Mouse (Mus musculus) forebrain, embryonic 13.5 days (tissue): ENCODE data around the gene Cabp1. TPM values are rescaled to one million over a fixed set of nuclear protein-coding genes. Genes with fewer than 3 reads are reported as not detected.

Experiments used
- ATAC-seq: fragments of 200-750 bp; cut with Nextera tagmentation; 2 replicates; pipeline ENCODE4 v1.8.0; 2017
- H3K27ac ChIP-seq: fragments of 300-500 bp; sonication (generic); 2 replicates; pipeline ENCODE4 v1.5.1; 2015; ENCODE audit warnings: inconsistent platforms, mild to moderate bottlenecking, moderate library complexity
- H3K27me3 ChIP-seq: fragments of 300-500 bp; sonication (generic); 2 replicates; pipeline ENCODE4 v1.6.1; 2015; ENCODE audit warnings: mild to moderate bottlenecking, inconsistent platforms
- H3K36me3 ChIP-seq: fragments of 300-500 bp; sonication (generic); 2 replicates; pipeline ENCODE4 v1.6.1; 2015; ENCODE audit warnings: mild to moderate bottlenecking, inconsistent platforms; ENCODE audit not compliant: poor library complexity, severe bottlenecking
- H3K4me1 ChIP-seq: fragments of 300-500 bp; sonication (generic); 2 replicates; pipeline ENCODE4 v1.6.1; 2015; ENCODE audit warnings: inconsistent platforms
- H3K4me2 ChIP-seq: fragments of 300-500 bp; sonication (generic); 2 replicates; pipeline ENCODE4 v1.6.1; 2015; ENCODE audit warnings: inconsistent platforms, mild to moderate bottlenecking, moderate library complexity
- H3K4me3 ChIP-seq: fragments of 300-500 bp; sonication (generic); 2 replicates; pipeline ENCODE4 v1.5.1; 2015; ENCODE audit warnings: mild to moderate bottlenecking, inconsistent platforms
- H3K9ac ChIP-seq: fragments of 300-500 bp; sonication (generic); 2 replicates; pipeline ENCODE4 v1.6.1; 2015; ENCODE audit warnings: mild to moderate bottlenecking, inconsistent platforms
- H3K9me3 ChIP-seq: fragments of 300-500 bp; sonication (generic); replicated peaks from 2 replicates; pipeline ENCODE4 v1.6.1; 2016; ENCODE audit warnings: inconsistent platforms
- WGBS: fragments of 180-500 bp; shearing (Covaris S2); methylation state at CpG from one replicate; pipeline ENCODE4 v1.1.7; 2015; 5-methylcytosine and 5-hydroxymethylcytosine counted together
- polyA plus RNA-seq: library from polyadenylated mRNA; unstranded; fragments of >200 nt; fragmentation: Nextera tagmentation; extraction: Ambion mirVana; gene quantifications from 2 replicates; pipeline ENCODE4 v1.2.1, GENCODE M21; 2015

Gene Cabp1
- polyA plus RNA-seq, 1 experiment from 2014 or later: 12.6 TPM

DNA sequence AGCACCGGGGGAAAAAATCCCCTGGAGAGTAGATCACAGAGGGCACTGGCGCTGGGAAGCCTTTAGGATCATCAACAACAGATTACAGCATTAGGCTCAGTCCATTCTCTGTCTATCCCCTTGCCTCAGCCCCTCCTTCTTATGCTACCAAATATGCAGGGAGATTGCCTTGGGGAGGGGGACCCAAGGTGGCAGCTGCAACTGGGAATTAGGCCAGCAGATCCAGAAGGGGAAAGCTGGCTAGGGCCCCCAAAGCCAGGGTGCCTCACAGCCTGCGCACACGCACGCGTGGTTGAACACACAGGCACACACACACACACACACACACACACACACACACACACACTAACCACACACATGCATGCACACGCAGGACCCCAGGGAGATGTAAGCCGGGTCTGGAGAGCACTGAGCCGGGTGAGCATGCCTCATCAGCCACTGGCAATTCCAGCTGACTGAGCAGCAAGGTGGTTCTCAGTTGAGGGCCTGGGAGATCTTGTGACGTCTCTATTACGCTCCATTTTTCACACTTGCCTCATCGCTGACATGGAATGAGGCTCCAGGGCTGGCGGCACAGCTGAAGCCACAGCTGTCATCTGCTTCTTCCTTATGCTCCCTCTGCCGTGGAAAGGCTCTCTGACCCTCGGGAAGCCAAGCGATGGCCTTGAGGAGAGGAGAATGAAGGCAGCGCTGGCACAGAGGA, 7.7 kb downstream of the Cabp1 start:
- ATAC-seq: peak; percentile 77
- Histone ChIP-seq H3K27me3 (peaks cover 26% of the 10 kb centered on the region), H3K4me3 (0 out of 2 replicates have a peak overlapping the region, but pooled peaks have one; percentile 3), H3K4me2 (peak overlapping the region; percentile 38), H3K36me3 (no peaks in the 10 kb centered on the region), H3K4me1 (peaks cover 47% of the 10 kb centered on the region), H3K9me3 (no peaks in the 10 kb centered on the region), H3K27ac (peak overlapping the region; percentile 79), H3K9ac (peak overlapping the region; percentile 31; the same call in 1 of the 2 replicates)
- WGBS: 31% methylated on average over 17 of the region's 17 CpGs

DNA sequence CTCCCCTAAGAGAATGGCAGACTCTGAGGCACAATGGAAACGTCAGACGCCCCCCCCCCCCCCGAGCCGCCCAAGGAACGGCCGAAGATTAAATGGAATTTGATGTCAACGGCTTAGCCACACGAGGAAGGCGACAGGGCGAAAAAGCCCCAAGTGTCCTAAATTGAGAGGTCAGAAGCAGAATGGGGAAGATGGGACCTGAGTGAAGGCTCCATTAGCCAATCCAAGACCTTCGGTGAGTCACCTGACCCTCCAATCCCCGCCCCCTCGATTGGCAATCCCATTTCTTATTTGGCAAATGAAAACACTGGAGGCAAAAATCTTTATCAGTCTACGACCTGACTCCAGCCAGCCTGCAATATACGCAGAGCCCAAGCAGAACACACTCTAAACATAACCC, 9.5 kb downstream of the Cabp1 start:
- 16% methylated on average over 15 of the region's 15 CpGs for WGBS
- Histone ChIP-seq H3K27ac (peak overlapping the region; percentile 35), H3K4me2 (peak overlapping the region; percentile 40), H3K9ac (peak overlapping the region; percentile 27), H3K4me1 (peaks cover 54% of the 10 kb centered on the region), H3K27me3 (peaks cover 10% of the 10 kb centered on the region), H3K36me3 (no peaks in the 10 kb centered on the region), H3K4me3 (peak overlapping the region; percentile 22; the same call in 1 of the 2 replicates), H3K9me3 (no peaks in the 10 kb centered on the region)
- no peak for ATAC-seq

DNA sequence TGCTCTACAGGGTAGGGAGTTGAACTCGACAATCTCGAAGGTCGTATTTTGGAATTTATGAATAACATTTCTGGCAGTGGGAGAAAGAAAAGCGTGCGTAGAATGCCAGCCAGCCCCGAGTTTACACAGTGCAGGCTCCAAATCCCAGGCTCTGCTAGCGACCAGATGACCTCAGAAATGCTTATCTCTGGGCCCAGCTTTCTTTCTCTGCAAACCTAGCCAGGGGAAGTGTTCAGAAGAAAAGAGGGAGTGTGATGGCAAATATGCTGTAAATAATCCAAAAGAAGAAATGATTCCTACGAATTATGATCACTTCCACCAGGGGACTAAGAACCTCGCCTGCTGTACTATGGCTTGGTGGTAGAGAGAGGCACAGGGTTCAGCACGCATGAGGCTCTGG, 10.7 kb downstream of the Cabp1 start:
- H3K4me1 ChIP-seq: peaks cover 54% of the 10 kb centered on the region
- H3K36me3 ChIP-seq: no peaks in the 10 kb centered on the region
- H3K9ac ChIP-seq: no peak overlapping the region
- no peaks in the 10 kb centered on the region for H3K9me3 ChIP-seq
- no peak for ATAC-seq
- H3K27me3 ChIP-seq: peaks cover 8% of the 10 kb centered on the region
- 91% methylated on average over 10 of the region's 10 CpGs for WGBS
- H3K4me3 ChIP-seq: no peak overlapping the region
- no peak overlapping the region for H3K27ac ChIP-seq
- no peak overlapping the region for H3K4me2 ChIP-seq

DNA sequence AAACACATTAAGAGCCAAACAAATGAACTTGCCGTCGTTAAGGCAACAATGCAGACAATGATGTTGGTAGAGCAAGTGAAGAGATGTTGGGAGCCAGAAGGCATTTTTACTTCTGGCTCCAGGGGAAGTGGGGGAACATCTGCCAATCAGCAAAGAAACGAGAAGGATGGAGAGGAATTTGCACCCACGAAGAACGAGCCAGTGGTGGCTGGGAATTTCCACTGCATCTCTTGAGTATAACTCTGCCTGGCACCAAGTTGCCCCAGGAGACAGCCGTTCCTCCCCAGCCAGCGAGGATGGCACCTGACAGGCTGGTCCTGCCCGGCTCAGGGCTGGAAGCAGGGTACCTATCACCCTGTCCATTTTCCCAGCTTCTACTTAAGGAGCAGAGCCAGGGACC, 11.3 kb downstream of the Cabp1 start:
- no peak for ATAC-seq
- no peak overlapping the region; the same call in 1 of the 2 replicates for H3K27ac ChIP-seq

DNA sequence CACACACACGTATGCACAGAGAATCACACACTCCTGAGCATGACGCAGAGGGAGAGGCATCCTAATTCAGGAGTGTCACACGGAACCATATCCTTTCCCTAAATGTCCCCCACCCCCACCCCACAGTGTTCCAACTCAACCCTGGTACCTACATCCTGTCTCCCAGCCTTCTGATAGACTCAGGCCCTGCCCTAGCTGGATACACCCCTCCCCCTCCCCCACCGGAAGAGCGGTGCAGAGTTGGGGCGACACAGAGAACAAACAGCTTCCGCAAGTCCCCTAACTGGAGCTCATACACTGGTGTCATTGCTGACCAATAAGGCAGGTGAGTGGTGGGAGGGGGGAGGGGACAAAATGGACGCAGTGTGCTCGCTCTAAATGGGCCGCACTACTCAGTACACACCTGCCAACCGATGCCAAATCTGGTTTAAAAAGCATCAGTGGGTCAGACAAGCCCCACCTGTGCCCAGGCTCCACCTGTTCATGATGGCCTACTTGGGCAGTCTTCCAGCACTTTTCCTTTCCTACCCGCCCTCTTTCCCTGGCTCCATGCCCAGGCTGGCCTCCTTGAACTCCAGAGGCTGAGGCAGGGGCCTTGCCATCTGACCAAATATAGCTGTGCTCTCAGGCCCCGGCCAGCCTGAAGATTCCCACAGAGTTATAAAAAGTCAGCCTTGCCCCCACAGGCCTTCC, 12.8 kb downstream of the Cabp1 start:
- H3K27me3 ChIP-seq: peaks cover 3% of the 10 kb centered on the region
- H3K9ac ChIP-seq: no peak overlapping the region
- H3K4me1 ChIP-seq: peaks cover 39% of the 10 kb centered on the region
- no peak overlapping the region for H3K4me2 ChIP-seq
- H3K4me3 ChIP-seq: no peak overlapping the region
- H3K36me3 ChIP-seq: no peaks in the 10 kb centered on the region
- H3K27ac ChIP-seq: no peak overlapping the region
- H3K9me3 ChIP-seq: no peaks in the 10 kb centered on the region
- no peak for ATAC-seq
- 79% methylated on average over 13 of the region's 13 CpGs for WGBS

More for the DNA sequence above, 11.3 kb downstream of the Cabp1 start:
- no peak overlapping the region for H3K4me2 ChIP-seq
- H3K9me3 ChIP-seq: no peaks in the 10 kb centered on the region
- peaks cover 53% of the 10 kb centered on the region for H3K4me1 ChIP-seq
- H3K27me3 ChIP-seq: peaks cover 8% of the 10 kb centered on the region
- no peak overlapping the region for H3K4me3 ChIP-seq
- WGBS: 66% methylated on average over 8 of the region's 8 CpGs
- H3K36me3 ChIP-seq: no peaks in the 10 kb centered on the region
- no peak overlapping the region for H3K9ac ChIP-seq

DNA sequence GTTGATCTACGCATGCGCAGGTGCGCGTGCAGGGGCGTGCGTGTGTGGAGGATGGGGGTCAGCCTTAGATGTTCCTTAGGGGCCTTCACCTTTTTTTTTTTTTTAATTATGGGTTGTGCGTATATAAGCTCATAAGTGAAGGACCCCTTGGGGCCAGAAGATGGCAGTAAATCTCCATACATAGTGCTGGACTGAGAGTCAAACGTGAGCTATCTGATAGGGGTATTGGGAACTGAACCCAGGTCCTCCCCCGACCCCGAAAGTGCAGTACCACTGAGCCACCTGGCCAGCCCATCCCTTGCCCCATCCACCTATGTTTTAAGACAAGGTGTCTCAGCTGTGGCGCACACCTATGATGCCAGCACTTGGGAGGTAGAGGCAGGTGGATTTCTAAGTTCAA, 14.6 kb downstream of the Cabp1 start:
- Histone ChIP-seq H3K4me1 (peaks cover 23% of the 10 kb centered on the region), H3K9me3 (no peaks in the 10 kb centered on the region), H3K27ac (no peak overlapping the region), H3K4me2 (no peak overlapping the region), H3K9ac (no peak overlapping the region), H3K36me3 (no peaks in the 10 kb centered on the region), H3K4me3 (no peak overlapping the region), H3K27me3 (no peaks in the 10 kb centered on the region)
- ATAC-seq: no peak
- 92% methylated on average over 11 of the region's 11 CpGs for WGBS

DNA sequence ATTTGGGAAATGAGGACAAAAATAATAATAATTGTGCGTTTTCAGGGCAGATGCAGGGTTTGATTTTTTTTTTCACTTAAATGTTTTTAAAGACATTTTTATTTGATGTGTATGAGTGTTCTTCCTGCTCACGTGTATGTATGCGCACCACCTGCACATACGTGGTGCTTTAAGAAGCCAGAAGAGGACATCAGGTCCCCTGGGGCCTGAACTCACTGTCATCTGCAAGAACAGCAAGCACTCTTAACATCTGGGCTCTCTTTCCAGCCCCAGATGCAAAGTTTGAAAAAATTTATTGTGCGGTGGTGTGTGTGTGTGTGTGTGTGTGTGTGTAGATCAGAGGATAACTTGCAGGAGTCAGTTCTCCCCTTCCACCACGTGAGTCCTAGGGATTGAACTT, 16.3 kb downstream of the Cabp1 start:
- Histone ChIP-seq H3K36me3 (peaks cover 2% of the 10 kb centered on the region; the same call in 1 of the 2 replicates), H3K4me2 (no peak overlapping the region), H3K27me3 (no peaks in the 10 kb centered on the region), H3K9me3 (no peaks in the 10 kb centered on the region), H3K9ac (no peak overlapping the region), H3K4me3 (no peak overlapping the region), H3K4me1 (peaks cover 19% of the 10 kb centered on the region), H3K27ac (no peak overlapping the region)
- ATAC-seq: no peak
- WGBS: 83% methylated on average over 6 of the region's 6 CpGs

DNA sequence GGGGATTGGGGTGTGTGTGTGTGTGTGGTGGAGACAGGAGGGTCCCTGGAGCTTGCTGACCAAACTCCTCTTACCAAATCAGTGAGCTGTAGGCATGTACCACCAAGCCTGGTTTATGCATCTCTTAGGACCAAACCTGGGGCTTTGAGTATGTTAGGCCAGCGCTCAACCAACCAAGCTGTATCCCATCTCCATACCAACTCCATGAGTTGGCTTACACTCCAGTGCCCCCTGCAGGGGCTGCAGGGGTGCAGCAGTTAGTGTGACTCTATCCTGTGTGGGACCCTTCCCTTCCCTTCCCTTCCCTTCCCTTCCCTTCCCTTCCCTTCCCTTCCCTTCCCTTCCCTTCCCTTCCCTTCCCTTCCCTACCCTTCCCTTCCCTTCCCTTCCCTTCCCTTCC, 19.6 kb downstream of the Cabp1 start:
- Histone ChIP-seq H3K36me3 (peaks cover 2% of the 10 kb centered on the region; the same call in 1 of the 2 replicates), H3K27me3 (no peaks in the 10 kb centered on the region), H3K9ac (no peak overlapping the region), H3K4me3 (no peak overlapping the region), H3K4me2 (no peak overlapping the region), H3K4me1 (no peaks in the 10 kb centered on the region), H3K27ac (no peak overlapping the region), H3K9me3 (no peaks in the 10 kb centered on the region)
- 81% methylated on average over 1 of the region's 1 CpGs for WGBS
- no peak for ATAC-seq

DNA sequence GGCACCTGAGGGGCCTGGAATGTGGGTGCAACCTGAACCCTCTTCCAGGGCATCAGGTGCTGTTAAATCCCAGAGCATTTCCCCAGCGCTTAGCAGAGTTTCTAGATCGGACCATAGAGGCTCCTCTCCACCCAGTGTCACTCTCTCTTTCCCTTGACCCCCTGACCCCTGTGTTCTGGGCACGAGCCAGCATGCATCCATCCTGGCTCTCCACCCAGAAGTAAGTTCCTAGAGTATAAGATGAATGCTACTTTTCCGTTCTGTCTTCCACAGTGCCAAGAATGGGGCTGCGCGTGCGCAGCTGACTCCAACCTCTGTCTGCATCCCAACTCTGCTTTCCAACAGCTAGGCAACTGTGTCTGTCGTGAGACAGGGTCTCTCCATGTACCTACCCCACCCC, 24.0 kb downstream of the Cabp1 start:
- no peak for ATAC-seq
- H3K27me3 ChIP-seq: no peaks in the 10 kb centered on the region
- no peak overlapping the region for H3K4me2 ChIP-seq
- no peaks in the 10 kb centered on the region for H3K9me3 ChIP-seq
- no peak overlapping the region for H3K9ac ChIP-seq
- H3K36me3 ChIP-seq: peaks cover 2% of the 10 kb centered on the region; the same call in 1 of the 2 replicates
- no peaks in the 10 kb centered on the region for H3K4me1 ChIP-seq
- no peak overlapping the region for H3K27ac ChIP-seq
- WGBS: 85% methylated on average over 8 of the region's 8 CpGs
- no peak overlapping the region for H3K4me3 ChIP-seq

DNA sequence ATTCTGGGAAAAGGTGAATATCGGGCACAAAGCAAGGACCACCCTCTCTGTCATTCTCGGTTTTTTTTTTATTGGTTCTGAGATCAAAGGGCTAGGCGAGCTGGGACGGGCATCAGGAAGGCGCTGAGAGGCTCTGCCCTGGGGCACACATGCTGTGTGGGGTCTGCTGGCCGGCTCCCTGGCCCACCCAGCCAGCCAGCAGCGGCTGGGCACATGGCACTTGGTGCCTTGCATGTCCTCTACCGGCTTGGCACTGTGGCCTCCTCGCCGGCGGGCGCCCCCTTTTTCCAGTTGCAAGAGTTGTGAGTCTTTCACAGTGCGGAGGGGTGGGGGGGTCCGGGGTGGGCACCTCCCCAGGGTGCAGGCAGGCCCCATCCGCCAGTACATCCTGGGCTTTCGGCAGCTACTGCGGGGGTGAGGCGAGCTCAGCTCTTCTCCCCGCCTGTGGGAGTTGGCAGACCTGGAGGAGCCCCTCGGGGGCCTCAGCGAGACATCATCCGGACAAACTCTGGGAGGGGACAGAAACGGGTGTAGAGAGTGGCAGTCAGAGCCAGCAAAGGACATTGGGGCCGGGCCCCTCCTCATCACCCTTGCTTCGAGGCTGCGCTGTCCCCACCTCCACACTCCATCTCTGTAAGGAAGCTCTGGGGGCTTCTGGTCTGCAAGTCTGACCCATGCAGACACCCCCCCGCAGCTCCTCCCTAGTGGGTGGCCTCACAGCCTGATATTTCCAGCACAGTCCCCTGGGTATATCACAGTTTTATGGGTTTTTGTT, 25.4 kb downstream of the Cabp1 start:
- Histone ChIP-seq H3K4me1 (no peaks in the 10 kb centered on the region), H3K36me3 (no peaks in the 10 kb centered on the region), H3K27me3 (no peaks in the 10 kb centered on the region), H3K4me3 (no peak overlapping the region), H3K9me3 (no peaks in the 10 kb centered on the region), H3K27ac (no peak overlapping the region), H3K4me2 (no peak overlapping the region), H3K9ac (0 out of 2 replicates have a peak overlapping the region, but pooled peaks have one; percentile 16)
- no peak for ATAC-seq
- WGBS: 51% methylated on average over 27 of the region's 27 CpGs

DNA sequence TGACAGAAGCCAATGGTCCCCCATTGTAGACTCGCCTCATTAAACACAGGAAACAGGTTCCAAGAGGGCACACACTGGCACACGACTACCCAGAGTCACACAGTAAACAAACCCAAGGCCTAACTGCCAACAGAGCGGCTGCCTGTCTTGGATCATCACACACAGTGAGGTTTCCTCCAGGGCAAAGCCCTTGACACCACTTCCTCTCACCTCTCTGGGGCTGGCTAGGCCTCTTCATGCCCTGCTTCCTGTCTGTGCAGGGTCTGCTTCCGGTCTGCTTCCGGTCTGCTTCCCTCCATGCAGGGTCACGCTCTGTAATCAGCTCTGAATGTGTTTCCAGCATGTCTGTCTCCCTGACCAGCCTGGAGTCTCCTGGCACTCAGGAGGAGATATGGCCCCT, 26.8 kb downstream of the Cabp1 start:
- Histone ChIP-seq H3K4me2 (no peak overlapping the region), H3K9me3 (no peaks in the 10 kb centered on the region), H3K4me3 (no peak overlapping the region), H3K27ac (no peak overlapping the region), H3K36me3 (no peaks in the 10 kb centered on the region), H3K4me1 (no peaks in the 10 kb centered on the region), H3K27me3 (no peaks in the 10 kb centered on the region), H3K9ac (no peak overlapping the region)
- ATAC-seq: no peak
- WGBS: 83% methylated on average over 6 of the region's 6 CpGs

DNA sequence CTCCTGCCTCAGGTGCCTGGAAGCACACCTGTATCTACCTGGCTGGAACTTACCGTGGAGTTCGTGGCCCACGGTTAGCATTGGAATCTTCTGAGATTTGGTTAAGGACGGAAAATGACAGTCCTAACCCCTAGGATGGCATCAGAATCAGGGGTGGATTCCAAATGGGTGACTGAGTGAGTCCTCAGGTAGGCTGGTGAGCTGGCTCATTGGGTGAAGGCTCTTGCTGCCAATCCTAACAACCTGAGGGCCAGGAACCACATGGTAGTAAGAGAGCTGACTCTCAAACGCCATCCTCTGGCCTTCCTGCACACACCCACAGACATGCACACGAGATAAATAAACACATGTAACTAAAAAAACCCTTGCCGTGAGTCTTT, 27.4 kb downstream of the Cabp1 start:
- 83% methylated on average over 7 of the region's 7 CpGs for WGBS
- no peaks in the 10 kb centered on the region for H3K4me1 ChIP-seq
- no peaks in the 10 kb centered on the region for H3K9me3 ChIP-seq

More for the DNA sequence above, 27.4 kb downstream of the Cabp1 start:
- Histone ChIP-seq H3K9ac (no peak overlapping the region), H3K27ac (no peak overlapping the region), H3K4me2 (no peak overlapping the region), H3K36me3 (no peaks in the 10 kb centered on the region), H3K27me3 (no peaks in the 10 kb centered on the region), H3K4me3 (no peak overlapping the region)
- ATAC-seq: no peak
